Mouse (Mus musculus): Measurements from ENCODE around the gene Nsun2. TPM values are rescaled to one million over a fixed set of nuclear protein-coding genes. Genes with fewer than 3 reads are reported as not detected.

The Nsun2 gene
- polyA plus RNA-seq, 1 experiment from 2014 or later, result 125 TPM

Other genes with a start within 250 kb of the Nsun2 start
- 6.8 and 7.5 TPM in 2 replicates for gene Tent4a, start 871 bp downstream of the Nsun2 start, polyA plus RNA-seq (2014; fragmentation: Nextera tagmentation; extraction: Ambion mirVana)
- gene Srd5a1, start 77.7 kb downstream of the Nsun2 start, polyA plus RNA-seq (2014; fragmentation: Nextera tagmentation; extraction: Ambion mirVana), result 19.4 and 24.9 TPM in 2 replicates
- gene Ube2ql1, start 206.1 kb downstream of the Nsun2 start, polyA plus RNA-seq (2014; fragmentation: Nextera tagmentation; extraction: Ambion mirVana), result 7.2 TPM in 2 replicates

Measured in midbrain, embryonic 11.5 days (tissue).